Mouse (Mus musculus): Measurements from ENCODE around the gene Cdh1. TPM values are rescaled to one million over a fixed set of nuclear protein-coding genes. Genes with fewer than 3 reads are reported as not detected.
A peak's percentile ranks its signal among the peaks of the same experiment; 100 is the strongest.
"Not testable (repeated sequence)": the region's sequence is repeated elsewhere in the genome, so short reads cannot be mapped to it uniquely, and the experiment has no call there.

Gene Cdh1
- polyA plus RNA-seq, 1 experiment from 2014 or later, result 1.7 TPM

DNA sequence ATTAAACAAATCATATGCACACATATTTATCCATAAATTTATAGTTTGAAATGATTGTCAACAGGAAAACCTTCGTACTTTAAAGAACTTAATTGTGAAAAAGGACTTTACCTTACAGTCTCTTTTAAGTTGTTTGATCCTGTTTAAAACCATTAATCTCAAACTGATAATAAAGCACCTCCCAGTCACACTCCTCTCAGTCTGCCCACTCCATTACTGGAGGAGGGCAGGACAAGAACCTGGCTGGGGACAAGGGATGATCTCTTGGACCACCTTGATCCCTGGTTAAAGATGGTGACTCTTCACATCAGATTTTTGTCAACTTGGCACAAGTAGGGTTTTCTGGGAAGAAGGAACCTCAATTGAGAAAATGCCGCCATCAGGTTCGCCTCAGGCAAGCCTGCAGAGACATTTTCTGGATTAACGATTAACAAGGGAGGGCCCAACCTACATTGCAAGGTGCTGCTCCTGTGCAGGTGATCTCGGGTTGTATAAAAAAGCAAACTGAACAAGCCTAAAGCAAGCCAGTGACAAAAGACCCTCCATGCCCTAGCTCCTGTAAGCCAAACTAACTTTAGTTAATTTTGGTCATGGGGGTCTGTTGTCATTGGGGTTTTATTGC lies 31.5 kb upstream of the Cdh1 start:
- no peak for ATAC-seq (replicated peaks; ENCODE audit: insufficient number of reproducible peaks, low FRiP score, low TSS enrichment)
- Histone ChIP-seq H3K4me2 (no peak overlapping the region), H3K9ac (ENCODE audit: low read depth, low read length) (no peak overlapping the region), H3K4me1 (ENCODE audit: control insufficient read depth, insufficient read depth, low read length) (no peaks in the 10 kb centered on the region), H3K36me3 (ENCODE audit: control insufficient read depth, insufficient read depth, low read length) (no peaks in the 10 kb centered on the region), H3K27ac (ENCODE audit: low read depth, low read length) (no peak overlapping the region), H3K4me3 (ENCODE audit: low read depth, low read length) (no peak overlapping the region), H3K27me3 (ENCODE audit: control insufficient read depth, insufficient read depth, low read length) (no peaks in the 10 kb centered on the region), H3K9me3 (replicated peaks; ENCODE audit: control insufficient read depth, low read length) (no peaks in the 10 kb centered on the region)
- 75% methylated on average over 5 of the region's 5 CpGs for WGBS (ENCODE audit: insufficient replicate concordance)

- not testable (repeated sequence) for H3K9me3 ChIP-seq (replicated peaks; ENCODE audit: control insufficient read depth, low read length); H3K4me1 ChIP-seq (ENCODE audit: control insufficient read depth, insufficient read depth, low read length); H3K27me3 ChIP-seq (ENCODE audit: control insufficient read depth, insufficient read depth, low read length); H3K27ac ChIP-seq (ENCODE audit: low read depth, low read length); H3K4me3 ChIP-seq (ENCODE audit: low read depth, low read length); H3K36me3 ChIP-seq (ENCODE audit: control insufficient read depth, insufficient read depth, low read length); ATAC-seq (replicated peaks; ENCODE audit: insufficient number of reproducible peaks, low FRiP score, low TSS enrichment); H3K4me2 ChIP-seq; H3K9ac ChIP-seq (ENCODE audit: low read depth, low read length)
- 55% methylated on average over 1 of the region's 1 CpGs for WGBS (ENCODE audit: insufficient replicate concordance)
These were observed 31.0 kb upstream of the Cdh1 start for GRCm38 (mm10) chr8:106572175-106572574.

DNA sequence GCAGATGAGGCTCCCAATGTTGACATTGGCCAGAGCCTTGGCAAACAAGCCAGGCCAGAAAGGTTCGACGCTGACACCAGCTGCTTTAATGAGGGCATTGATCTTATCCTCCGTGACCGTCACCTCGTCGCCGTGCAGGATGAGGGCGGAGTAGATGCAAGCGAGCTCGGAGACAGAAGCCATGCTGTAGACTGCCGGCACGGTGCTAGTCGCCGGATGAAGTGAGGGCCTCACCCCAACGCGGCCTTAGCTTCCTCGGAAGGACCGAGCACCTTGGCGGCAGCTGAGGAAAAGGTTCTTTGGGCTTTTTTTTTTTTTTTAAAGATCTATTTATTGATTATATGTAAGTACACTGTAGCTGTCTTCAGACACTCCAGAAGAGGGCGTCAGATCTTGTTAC lies 30.0 kb upstream of the Cdh1 start, which contains the start of gene Gm10073:
Gm10073 (minus strand) TSS at position 294 of the 400 bp plus-strand sequence.
- not testable (repeated sequence) for ATAC-seq (replicated peaks; ENCODE audit: insufficient number of reproducible peaks, low FRiP score, low TSS enrichment); H3K4me3 ChIP-seq (ENCODE audit: low read depth, low read length)

DNA sequence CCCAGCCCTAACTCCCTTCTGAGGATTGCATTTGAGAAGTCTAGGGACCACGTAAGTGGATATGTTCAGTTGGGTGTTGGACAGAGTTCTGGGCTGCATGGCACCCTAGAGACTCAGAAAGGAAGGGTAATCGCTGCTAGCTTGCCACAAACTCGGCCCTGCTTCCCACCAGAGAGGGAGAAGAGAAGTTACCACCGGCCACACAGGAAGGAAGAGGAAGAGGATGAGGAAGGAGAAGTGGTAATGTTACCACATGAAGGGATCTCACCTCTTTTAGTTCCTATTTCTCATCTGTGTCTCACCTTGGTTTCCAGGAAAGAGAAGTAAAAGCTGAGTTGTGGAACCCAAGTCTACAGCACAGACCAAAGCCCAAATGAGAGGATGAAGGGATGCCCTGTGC lies 28.9 kb upstream of the Cdh1 start:
- no peaks in the 10 kb centered on the region for H3K27me3 ChIP-seq (ENCODE audit: control insufficient read depth, insufficient read depth, low read length)
- ATAC-seq (replicated peaks; ENCODE audit: insufficient number of reproducible peaks, low FRiP score, low TSS enrichment), result no peak
- no peaks in the 10 kb centered on the region for H3K36me3 ChIP-seq (ENCODE audit: control insufficient read depth, insufficient read depth, low read length)
- 75% methylated on average over 4 of the region's 4 CpGs for WGBS (ENCODE audit: insufficient replicate concordance)
- H3K9me3 ChIP-seq (replicated peaks; ENCODE audit: control insufficient read depth, low read length), result no peaks in the 10 kb centered on the region
- no peak overlapping the region for H3K4me3 ChIP-seq (ENCODE audit: low read depth, low read length)
- H3K9ac ChIP-seq (ENCODE audit: low read depth, low read length), result no peak overlapping the region
- peaks cover 7% of the 10 kb centered on the region for H3K4me1 ChIP-seq (ENCODE audit: control insufficient read depth, insufficient read depth, low read length)
- no peak overlapping the region for H3K27ac ChIP-seq (ENCODE audit: low read depth, low read length)
- H3K4me2 ChIP-seq, result no peak overlapping the region

More for the DNA sequence above, 30.0 kb upstream of the Cdh1 start, which contains the start of gene Gm10073:
- not testable (repeated sequence) for H3K9ac ChIP-seq (ENCODE audit: low read depth, low read length); H3K4me1 ChIP-seq (ENCODE audit: control insufficient read depth, insufficient read depth, low read length); H3K36me3 ChIP-seq (ENCODE audit: control insufficient read depth, insufficient read depth, low read length); H3K27ac ChIP-seq (ENCODE audit: low read depth, low read length); H3K27me3 ChIP-seq (ENCODE audit: control insufficient read depth, insufficient read depth, low read length); H3K9me3 ChIP-seq (replicated peaks; ENCODE audit: control insufficient read depth, low read length)
- 20% methylated on average over 20 of the region's 20 CpGs for WGBS (ENCODE audit: insufficient replicate concordance)
- peak within 1 kb of the TSS; percentile 27 for H3K4me2 ChIP-seq

- 19% methylated on average over 6 of the region's 6 CpGs for WGBS (ENCODE audit: insufficient replicate concordance)
- H3K9ac ChIP-seq (ENCODE audit: low read depth, low read length), result no peak overlapping the region
- no peaks in the 10 kb centered on the region for H3K36me3 ChIP-seq (ENCODE audit: control insufficient read depth, insufficient read depth, low read length)
- H3K4me3 ChIP-seq (ENCODE audit: low read depth, low read length), result no peak overlapping the region
- ATAC-seq (replicated peaks; ENCODE audit: insufficient number of reproducible peaks, low FRiP score, low TSS enrichment), result no peak
- H3K27me3 ChIP-seq (ENCODE audit: control insufficient read depth, insufficient read depth, low read length), result no peaks in the 10 kb centered on the region
- H3K9me3 ChIP-seq (replicated peaks; ENCODE audit: control insufficient read depth, low read length), result no peaks in the 10 kb centered on the region
- H3K27ac ChIP-seq (ENCODE audit: low read depth, low read length), result no peak overlapping the region
- peaks cover 7% of the 10 kb centered on the region for H3K4me1 ChIP-seq (ENCODE audit: control insufficient read depth, insufficient read depth, low read length)
- no peak overlapping the region for H3K4me2 ChIP-seq
These were observed 26.1 kb upstream of the Cdh1 start for GRCm38 (mm10) chr8:106576849-106577555.

DNA sequence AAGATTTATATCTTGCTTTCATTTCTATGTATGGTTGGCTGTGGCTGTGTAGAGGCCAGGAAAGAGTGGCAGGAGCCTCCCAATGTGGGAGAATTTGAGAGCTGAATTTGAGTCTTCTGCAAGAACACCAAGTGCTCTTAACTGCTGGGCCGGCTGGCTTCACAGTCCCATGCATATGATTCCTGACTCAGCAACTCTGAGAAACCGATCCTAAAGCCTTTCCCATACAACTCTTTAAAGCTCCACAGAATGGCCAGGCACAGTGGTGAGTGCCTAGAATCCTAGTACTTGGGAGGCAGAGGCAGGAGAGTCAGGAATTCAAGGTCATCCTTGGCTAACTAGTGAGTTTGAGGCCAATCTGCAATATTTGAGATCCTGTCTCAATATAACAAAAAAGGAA lies 23.6 kb upstream of the Cdh1 start:
- Histone ChIP-seq H3K9ac (ENCODE audit: low read depth, low read length) (no peak overlapping the region), H3K4me2 (no peak overlapping the region), H3K27me3 (ENCODE audit: control insufficient read depth, insufficient read depth, low read length) (no peaks in the 10 kb centered on the region), H3K27ac (ENCODE audit: low read depth, low read length) (no peak overlapping the region), H3K36me3 (ENCODE audit: control insufficient read depth, insufficient read depth, low read length) (no peaks in the 10 kb centered on the region), H3K9me3 (replicated peaks; ENCODE audit: control insufficient read depth, low read length) (no peaks in the 10 kb centered on the region), H3K4me3 (ENCODE audit: low read depth, low read length) (no peak overlapping the region), H3K4me1 (ENCODE audit: control insufficient read depth, insufficient read depth, low read length) (peaks cover 7% of the 10 kb centered on the region)
- ATAC-seq (replicated peaks; ENCODE audit: insufficient number of reproducible peaks, low FRiP score, low TSS enrichment), result no peak
- WGBS (ENCODE audit: insufficient replicate concordance), result 74% methylated on average over 2 of the region's 2 CpGs

DNA sequence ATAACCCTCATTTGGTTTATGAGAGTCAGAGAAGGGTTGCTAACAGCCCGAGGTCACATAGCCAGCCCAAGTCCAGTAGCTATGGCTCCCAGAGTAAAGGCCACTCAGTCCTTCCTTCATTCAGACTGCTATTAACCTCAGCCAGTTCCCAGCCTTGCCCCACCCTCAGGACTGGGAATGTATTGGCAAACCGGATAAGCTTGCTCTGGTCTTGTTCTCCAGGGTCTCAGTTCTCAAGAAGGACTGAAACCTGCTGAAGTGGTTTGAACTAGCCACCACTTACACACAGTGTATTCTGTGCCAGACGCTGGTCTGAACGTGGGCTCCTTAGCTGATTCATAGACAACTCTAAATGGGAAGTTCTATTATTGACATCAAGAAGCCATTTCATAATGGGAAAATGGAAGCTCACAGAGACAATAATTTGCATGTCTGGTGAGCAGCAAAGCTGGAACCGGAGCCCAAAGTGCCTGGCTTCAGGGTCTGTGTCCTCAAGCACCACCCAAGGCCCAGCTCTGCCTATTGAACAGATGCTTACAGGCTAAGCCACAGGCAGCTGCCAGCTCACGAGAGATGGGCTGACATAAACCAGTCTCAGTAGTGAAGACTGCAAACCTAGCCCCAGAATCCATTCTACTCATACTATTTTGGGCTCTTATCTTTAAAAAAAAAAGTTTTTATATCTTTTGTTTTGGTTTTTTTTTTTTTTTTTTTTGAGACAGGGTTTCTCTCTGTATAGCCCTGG lies 21.6 kb upstream of the Cdh1 start:
- Histone ChIP-seq H3K4me1 (ENCODE audit: control insufficient read depth, insufficient read depth, low read length) (peaks cover 7% of the 10 kb centered on the region), H3K9me3 (replicated peaks; ENCODE audit: control insufficient read depth, low read length) (no peaks in the 10 kb centered on the region), H3K9ac (ENCODE audit: low read depth, low read length) (no peak overlapping the region), H3K27me3 (ENCODE audit: control insufficient read depth, insufficient read depth, low read length) (no peaks in the 10 kb centered on the region), H3K27ac (ENCODE audit: low read depth, low read length) (no peak overlapping the region), H3K4me3 (ENCODE audit: low read depth, low read length) (no peak overlapping the region), H3K4me2 (no peak overlapping the region), H3K36me3 (ENCODE audit: control insufficient read depth, insufficient read depth, low read length) (no peaks in the 10 kb centered on the region)
- 63% methylated on average over 6 of the region's 6 CpGs for WGBS (ENCODE audit: insufficient replicate concordance)
- no peak for ATAC-seq (replicated peaks; ENCODE audit: insufficient number of reproducible peaks, low FRiP score, low TSS enrichment)

- Histone ChIP-seq H3K4me3 (ENCODE audit: low read depth, low read length) (no peak overlapping the region), H3K9me3 (replicated peaks; ENCODE audit: control insufficient read depth, low read length) (no peaks in the 10 kb centered on the region), H3K4me1 (ENCODE audit: control insufficient read depth, insufficient read depth, low read length) (no peaks in the 10 kb centered on the region), H3K9ac (ENCODE audit: low read depth, low read length) (no peak overlapping the region), H3K27me3 (ENCODE audit: control insufficient read depth, insufficient read depth, low read length) (no peaks in the 10 kb centered on the region), H3K4me2 (no peak overlapping the region), H3K36me3 (ENCODE audit: control insufficient read depth, insufficient read depth, low read length) (no peaks in the 10 kb centered on the region), H3K27ac (ENCODE audit: low read depth, low read length) (no peak overlapping the region)
- 57% methylated on average over 11 of the region's 11 CpGs for WGBS (ENCODE audit: insufficient replicate concordance)
- no peak for ATAC-seq (replicated peaks; ENCODE audit: insufficient number of reproducible peaks, low FRiP score, low TSS enrichment)
These were observed 18.0 kb upstream of the Cdh1 start for GRCm38 (mm10) chr8:106584942-106585670.
